Mouse (Mus musculus) hindbrain, embryonic 14.5 days (tissue): Measurements from ENCODE around the gene Pcnx2. TPM values are rescaled to one million over a fixed set of nuclear protein-coding genes. Genes with fewer than 3 reads are reported as not detected.

ENCODE experiments used
- ATAC-seq: fragments of 200-750 bp; cut with Nextera tagmentation; 2 replicates; pipeline ENCODE4 v1.8.0; 2017; ENCODE audit warnings: moderate number of reproducible peaks, mild to moderate bottlenecking, moderate TSS enrichment, moderate library complexity; ENCODE audit not compliant: low FRiP score
- DNase-seq: peaks from one replicate; pipeline ENCODE4 v3.0.0-alpha.2; 2015; ENCODE audit warnings: low spot score
- H3K27ac ChIP-seq: fragments of 300-500 bp; sonication (generic); 2 replicates; pipeline ENCODE4 v1.5.1; 2014; ENCODE audit warnings: mild to moderate bottlenecking, moderate library complexity
- H3K27me3 ChIP-seq: fragments of 300-500 bp; sonication (generic); 2 replicates; pipeline ENCODE4 v1.6.1; 2014; ENCODE audit warnings: mild to moderate bottlenecking, low read length, mixed read lengths; ENCODE audit not compliant: control insufficient read depth, insufficient read depth
- H3K36me3 ChIP-seq: fragments of 300-500 bp; sonication (generic); replicated peaks from 2 replicates; pipeline ENCODE4 v1.6.1; 2014; ENCODE audit not compliant: control insufficient read depth, insufficient read depth
- H3K4me1 ChIP-seq: fragments of 300-500 bp; sonication (generic); replicated peaks from 2 replicates; pipeline ENCODE4 v1.6.1; 2014; ENCODE audit warnings: antibody characterized with exemption, low read length, mixed read lengths; ENCODE audit not compliant: control insufficient read depth, insufficient read depth
- H3K4me2 ChIP-seq: fragments of 300-500 bp; sonication (generic); replicated peaks from 2 replicates; pipeline ENCODE4 v1.6.1; 2014; ENCODE audit warnings: mild to moderate bottlenecking, moderate library complexity
- H3K4me3 ChIP-seq: fragments of 300-500 bp; sonication (generic); replicated peaks from 2 replicates; pipeline ENCODE4 v1.5.1; 2014; ENCODE audit warnings: mild to moderate bottlenecking, low read length
- H3K9ac ChIP-seq: fragments of 300-500 bp; sonication (generic); 2 replicates; pipeline ENCODE4 v1.6.1; 2014
- H3K9me3 ChIP-seq: fragments of 300-500 bp; sonication (generic); 2 replicates; pipeline ENCODE4 v1.6.1; 2016; ENCODE audit warnings: low read length; ENCODE audit not compliant: control insufficient read depth
- WGBS: fragments of 180-500 bp; shearing (Covaris S2); extraction: QIAGEN DNeasy Blood & Tissue Kit; methylation state at CpG from one replicate; pipeline ENCODE4 v1.1.7; 2014; 5-methylcytosine and 5-hydroxymethylcytosine counted together
- polyA plus RNA-seq: library from polyadenylated mRNA; unstranded; fragments of >200 nt; fragmentation: Nextera tagmentation; extraction: Ambion mirVana; gene quantifications from 2 replicates; pipeline ENCODE4 v1.2.1, GENCODE M21; 2014

Pcnx2 gene
- polyA plus RNA-seq, 1 experiment from 2014 or later = 5.1 TPM

GRCm38 (mm10) chr8:125709171-125709570 is 188.9 kb downstream of the Pcnx2 start:
- no peaks in the 10 kb centered on the region for H3K36me3 ChIP-seq
- H3K9ac ChIP-seq = no peak overlapping the region
- no peak for DNase-seq
- H3K4me2 ChIP-seq = no peak overlapping the region
- H3K9me3 ChIP-seq = no peaks in the 10 kb centered on the region; the same call in 1 of the 2 replicates
- WGBS = 84% methylated on average over 5 of the region's 5 CpGs
- H3K4me1 ChIP-seq = no peaks in the 10 kb centered on the region
- no peak overlapping the region for H3K27ac ChIP-seq
- ATAC-seq = no peak
- no peak overlapping the region for H3K4me3 ChIP-seq
- H3K27me3 ChIP-seq = no peaks in the 10 kb centered on the region

DNA sequence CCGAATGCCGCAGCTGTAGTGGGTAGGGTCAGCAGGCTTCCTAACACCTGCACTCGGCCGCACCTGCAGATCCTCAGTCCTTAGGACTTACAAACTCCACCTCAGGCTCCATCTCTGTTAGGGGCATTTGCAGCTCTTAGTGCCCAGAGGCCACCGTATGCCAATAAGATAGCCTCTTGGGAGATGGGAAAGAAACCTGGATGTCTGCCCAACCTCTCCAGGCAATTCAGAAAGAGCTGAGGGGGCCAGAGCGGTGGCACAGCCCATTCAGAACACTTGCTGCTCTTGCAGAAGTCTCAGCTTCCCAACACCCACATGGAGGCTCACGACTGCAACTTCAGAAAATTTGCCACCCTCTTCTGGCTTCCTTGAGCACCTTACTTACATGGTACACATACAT is 192.3 kb downstream of the Pcnx2 start:
- WGBS = 79% methylated on average over 7 of the region's 7 CpGs
- Histone ChIP-seq H3K9ac (no peak overlapping the region), H3K4me1 (0 out of 2 replicates have a peak, but pooled peaks cover 4% of the 10 kb centered on the region), H3K4me2 (no peak overlapping the region), H3K9me3 (no peaks in the 10 kb centered on the region), H3K4me3 (no peak overlapping the region), H3K27me3 (no peaks in the 10 kb centered on the region), H3K27ac (no peak overlapping the region), H3K36me3 (no peaks in the 10 kb centered on the region)
- DNase-seq = no peak
- no peak for ATAC-seq

- H3K4me2 ChIP-seq = no peak overlapping the region
- 90% methylated on average over 6 of the region's 6 CpGs for WGBS
- no peaks in the 10 kb centered on the region for H3K36me3 ChIP-seq
- H3K27me3 ChIP-seq = no peaks in the 10 kb centered on the region
- DNase-seq = no peak
- H3K4me1 ChIP-seq = 0 out of 2 replicates have a peak, but pooled peaks cover 4% of the 10 kb centered on the region
- no peak overlapping the region for H3K27ac ChIP-seq
- H3K4me3 ChIP-seq = no peak overlapping the region
- H3K9ac ChIP-seq = no peak overlapping the region
- no peaks in the 10 kb centered on the region for H3K9me3 ChIP-seq
- ATAC-seq = no peak
These were observed 193.7 kb downstream of the Pcnx2 start for GRCm38 (mm10) chr8:125704434-125704833.

DNA sequence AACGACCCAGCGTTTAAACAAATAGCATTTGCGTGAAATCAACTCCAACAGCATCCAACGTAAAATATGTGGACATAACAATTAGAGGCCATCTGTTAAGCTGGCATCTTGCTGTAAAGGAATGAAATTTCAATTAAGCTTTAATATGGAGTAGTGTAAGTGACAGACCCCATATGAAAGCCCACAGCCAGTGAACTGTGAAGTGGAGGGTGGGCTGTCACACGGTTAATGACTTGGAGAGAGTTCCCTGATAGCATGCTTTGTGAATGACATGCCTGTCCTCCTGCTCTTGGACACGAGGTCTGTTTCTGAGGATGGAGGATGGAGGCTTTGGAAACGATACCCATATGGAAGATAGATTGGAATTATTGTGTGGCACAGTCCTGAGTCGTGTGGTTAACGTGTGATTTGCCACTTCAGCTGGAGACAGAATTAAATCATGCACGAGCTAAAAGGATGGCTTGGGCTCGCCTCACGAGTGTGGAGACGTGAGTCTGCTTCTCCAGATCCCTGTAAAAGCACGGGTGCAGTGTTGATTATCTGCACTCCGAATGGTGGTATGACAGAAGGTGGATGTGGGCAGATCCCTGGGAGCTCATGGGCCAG is 195.1 kb downstream of the Pcnx2 start:
- DNase-seq (peak; percentile 35), ATAC-seq (peak; percentile 55; the same call in 1 of the 2 replicates)
- Histone ChIP-seq H3K9ac (no peak overlapping the region), H3K4me3 (no peak overlapping the region), H3K9me3 (0 out of 2 replicates have a peak, but pooled peaks cover 7% of the 10 kb centered on the region), H3K27me3 (no peaks in the 10 kb centered on the region), H3K4me1 (0 out of 2 replicates have a peak, but pooled peaks cover 4% of the 10 kb centered on the region), H3K36me3 (no peaks in the 10 kb centered on the region), H3K4me2 (no peak overlapping the region), H3K27ac (no peak overlapping the region; the same call in 1 of the 2 replicates)
- WGBS = 40% methylated on average over 15 of the region's 15 CpGs

Other genes with a start within 250 kb of the Pcnx2 start
- 8.7 and 10.2 TPM in 2 replicates for gene Map10, start 228.5 kb downstream of the Pcnx2 start, polyA plus RNA-seq
- gene Ntpcr, start 168.4 kb downstream of the Pcnx2 start, polyA plus RNA-seq = 35.0 and 38.6 TPM in 2 replicates
- gene Map3k21, start 12.1 kb upstream of the Pcnx2 start, polyA plus RNA-seq = 0.99 and 1.0 TPM in 2 replicates
- 20.8 and 29.7 TPM in 2 replicates for gene Kcnk1, start 96.9 kb upstream of the Pcnx2 start, polyA plus RNA-seq